Mouse (Mus musculus) midbrain, embryonic 16.5 days (tissue): ENCODE data around the gene Rnf145. TPM values are rescaled to one million over a fixed set of nuclear protein-coding genes. Genes with fewer than 3 reads are reported as not detected.
"Not testable (repeated sequence)": the region's sequence is repeated elsewhere in the genome, so short reads cannot be mapped to it uniquely, and the experiment has no call there.

Source experiments
- ATAC-seq: fragments of 200-750 bp; cut with Nextera tagmentation; 2 replicates; pipeline ENCODE4 v1.8.0; 2017; ENCODE audit warnings: moderate TSS enrichment
- H3K27ac ChIP-seq: fragments of 300-500 bp; sonication (generic); 2 replicates; pipeline ENCODE4 v1.5.1; 2014; ENCODE audit warnings: mild to moderate bottlenecking, low read length, mixed read lengths
- H3K27me3 ChIP-seq: fragments of 300-500 bp; sonication (generic); 2 replicates; pipeline ENCODE4 v1.6.1; 2014; ENCODE audit warnings: low read depth, low read length, mixed read lengths; ENCODE audit not compliant: control insufficient read depth, insufficient read depth
- H3K36me3 ChIP-seq: fragments of 300-500 bp; sonication (generic); 2 replicates; pipeline ENCODE4 v1.6.1; 2014; ENCODE audit warnings: mild to moderate bottlenecking, low read length, moderate library complexity, mixed read lengths; ENCODE audit not compliant: control insufficient read depth, insufficient read depth
- H3K4me1 ChIP-seq: fragments of 300-500 bp; sonication (generic); 2 replicates; pipeline ENCODE4 v1.6.1; 2014; ENCODE audit warnings: mild to moderate bottlenecking, low read length, mixed read lengths; ENCODE audit not compliant: control insufficient read depth, insufficient read depth
- H3K4me2 ChIP-seq: fragments of 300-500 bp; sonication (generic); 2 replicates; pipeline ENCODE4 v1.6.1; 2014; ENCODE audit warnings: mild to moderate bottlenecking, low read length, mixed read lengths
- H3K4me3 ChIP-seq: fragments of 300-500 bp; sonication (generic); 2 replicates; pipeline ENCODE4 v1.5.1; 2014; ENCODE audit warnings: low read depth, mild to moderate bottlenecking, low read length, moderate library complexity, mixed read lengths
- H3K9ac ChIP-seq: fragments of 300-500 bp; sonication (generic); 2 replicates; pipeline ENCODE4 v1.6.1; 2014; ENCODE audit warnings: low read depth, low read length, mixed read lengths
- H3K9me3 ChIP-seq: fragments of 300-500 bp; sonication (generic); replicated peaks from 2 replicates; pipeline ENCODE4 v1.6.1; 2014; ENCODE audit warnings: mild to moderate bottlenecking, low read length, mixed read lengths; ENCODE audit not compliant: control insufficient read depth, poor library complexity, severe bottlenecking
- WGBS: fragments of 180-500 bp; shearing (Covaris S2); extraction: QIAGEN DNeasy Blood & Tissue Kit; methylation state at CpG from one replicate; pipeline ENCODE4 v1.1.7; 2014; 5-methylcytosine and 5-hydroxymethylcytosine counted together
- polyA plus RNA-seq: library from polyadenylated mRNA; unstranded; fragments of >200 nt; fragmentation: Nextera tagmentation; extraction: Ambion mirVana; gene quantifications from 2 replicates; pipeline ENCODE4 v1.2.1, GENCODE M21; 2015

Rnf145 gene
- polyA plus RNA-seq, 1 experiment from 2014 or later, result 108 TPM

GRCm38 (mm10) chr11:44562389-44563135 is 43.8 kb downstream of the Rnf145 start:
- Histone ChIP-seq H3K9me3 (no peaks in the 10 kb centered on the region), H3K27ac (no peak overlapping the region), H3K4me2 (no peak overlapping the region), H3K4me1 (no peaks in the 10 kb centered on the region; the same call in 1 of the 2 replicates), H3K9ac (no peak overlapping the region), H3K4me3 (no peak overlapping the region), H3K36me3 (peaks cover 28% of the 10 kb centered on the region), H3K27me3 (no peaks in the 10 kb centered on the region)
- 73% methylated on average over 11 of the region's 12 CpGs for WGBS
- ATAC-seq, result no peak

- Histone ChIP-seq H3K27me3 (no peaks in the 10 kb centered on the region), H3K9ac (no peak overlapping the region), H3K4me3 (no peak overlapping the region), H3K36me3 (peaks cover 25% of the 10 kb centered on the region), H3K9me3 (no peaks in the 10 kb centered on the region), H3K4me2 (no peak overlapping the region), H3K27ac (no peak overlapping the region), H3K4me1 (no peaks in the 10 kb centered on the region; the same call in 1 of the 2 replicates)
- ATAC-seq, result no peak
- 95% methylated on average over 12 of the region's 12 CpGs for WGBS
These were observed 45.6 kb downstream of the Rnf145 start for GRCm38 (mm10) chr11:44564245-44564864.

- Histone ChIP-seq H3K4me2 (no peak overlapping the region), H3K9me3 (0 out of 2 replicates have a peak, but pooled peaks cover 2% of the 10 kb centered on the region), H3K9ac (no peak overlapping the region), H3K4me3 (no peak overlapping the region), H3K27me3 (no peaks in the 10 kb centered on the region), H3K4me1 (no peaks in the 10 kb centered on the region; the same call in 1 of the 2 replicates), H3K36me3 (peaks cover 25% of the 10 kb centered on the region), H3K27ac (no peak overlapping the region)
- ATAC-seq, result no peak
These were observed 46.2 kb downstream of the Rnf145 start for GRCm38 (mm10) chr11:44564940-44565339.

GRCm38 (mm10) chr11:44570336-44570735 is 51.6 kb downstream of the Rnf145 start:
- not testable (repeated sequence) for H3K9me3 ChIP-seq
- 96% methylated on average over 4 of the region's 4 CpGs for WGBS

GRCm38 (mm10) chr11:44572781-44573180 is 54.0 kb downstream of the Rnf145 start:
- H3K27ac ChIP-seq, result no peak overlapping the region
- H3K4me2 ChIP-seq, result no peak overlapping the region
- no peak overlapping the region for H3K9ac ChIP-seq
- WGBS, result 94% methylated on average over 5 of the region's 5 CpGs
- no peaks in the 10 kb centered on the region for H3K36me3 ChIP-seq
- no peak overlapping the region for H3K4me3 ChIP-seq
- H3K9me3 ChIP-seq, result 0 out of 2 replicates have a peak, but pooled peaks cover 2% of the 10 kb centered on the region
- ATAC-seq, result no peak
- no peaks in the 10 kb centered on the region for H3K27me3 ChIP-seq
- H3K4me1 ChIP-seq, result no peaks in the 10 kb centered on the region

More at GRCm38 (mm10) chr11:44570336-44570735, 51.6 kb downstream of the Rnf145 start:
- H3K27me3 ChIP-seq, H3K4me1 ChIP-seq, H3K4me3 ChIP-seq, H3K9ac ChIP-seq, H3K27ac ChIP-seq, H3K4me2 ChIP-seq, H3K36me3 ChIP-seq, ATAC-seq: not testable (repeated sequence)

GRCm38 (mm10) chr11:44573396-44573795 is 54.6 kb downstream of the Rnf145 start:
- Histone ChIP-seq H3K4me1 (no peaks in the 10 kb centered on the region), H3K9ac (no peak overlapping the region), H3K4me2 (no peak overlapping the region), H3K9me3 (0 out of 2 replicates have a peak, but pooled peaks cover 2% of the 10 kb centered on the region), H3K27me3 (no peaks in the 10 kb centered on the region), H3K4me3 (no peak overlapping the region), H3K27ac (no peak overlapping the region), H3K36me3 (no peaks in the 10 kb centered on the region)
- WGBS, result 84% methylated on average over 3 of the region's 3 CpGs
- ATAC-seq, result no peak

- ATAC-seq, result no peak
- Histone ChIP-seq H3K4me2 (no peak overlapping the region), H3K4me3 (no peak overlapping the region), H3K36me3 (no peaks in the 10 kb centered on the region), H3K9me3 (0 out of 2 replicates have a peak, but pooled peaks cover 2% of the 10 kb centered on the region), H3K9ac (no peak overlapping the region), H3K27me3 (no peaks in the 10 kb centered on the region), H3K4me1 (no peaks in the 10 kb centered on the region), H3K27ac (no peak overlapping the region)
- 95% methylated on average over 8 of the region's 8 CpGs for WGBS
These were observed 55.6 kb downstream of the Rnf145 start for GRCm38 (mm10) chr11:44574391-44574790.

GRCm38 (mm10) chr11:44574820-44575219 is 56.1 kb downstream of the Rnf145 start:
- 91% methylated on average over 5 of the region's 5 CpGs for WGBS
- no peaks in the 10 kb centered on the region for H3K4me1 ChIP-seq
- ATAC-seq, result no peak

GRCm38 (mm10) chr11:44577911-44578310 is 59.1 kb downstream of the Rnf145 start:
- no peak for ATAC-seq
- no peaks in the 10 kb centered on the region for H3K4me1 ChIP-seq
- H3K9ac ChIP-seq, result no peak overlapping the region
- no peaks in the 10 kb centered on the region for H3K9me3 ChIP-seq
- H3K27me3 ChIP-seq, result no peaks in the 10 kb centered on the region
- H3K36me3 ChIP-seq, result no peaks in the 10 kb centered on the region
- H3K27ac ChIP-seq, result no peak overlapping the region
- no peak overlapping the region for H3K4me3 ChIP-seq
- 83% methylated on average over 9 of the region's 9 CpGs for WGBS
- no peak overlapping the region for H3K4me2 ChIP-seq

More at GRCm38 (mm10) chr11:44574820-44575219, 56.1 kb downstream of the Rnf145 start:
- Histone ChIP-seq H3K4me3 (no peak overlapping the region), H3K27me3 (no peaks in the 10 kb centered on the region), H3K36me3 (no peaks in the 10 kb centered on the region), H3K9ac (no peak overlapping the region), H3K27ac (no peak overlapping the region), H3K9me3 (no peaks in the 10 kb centered on the region), H3K4me2 (no peak overlapping the region)
